Mouse (Mus musculus): ENCODE data around the gene Gm20388. TPM values are rescaled to one million over a fixed set of nuclear protein-coding genes. Genes with fewer than 3 reads are reported as not detected.

The Gm20388 gene
- total RNA-seq, 2 experiments from 2014 or later = 18.6 TPM; not detected in 1

DNA sequence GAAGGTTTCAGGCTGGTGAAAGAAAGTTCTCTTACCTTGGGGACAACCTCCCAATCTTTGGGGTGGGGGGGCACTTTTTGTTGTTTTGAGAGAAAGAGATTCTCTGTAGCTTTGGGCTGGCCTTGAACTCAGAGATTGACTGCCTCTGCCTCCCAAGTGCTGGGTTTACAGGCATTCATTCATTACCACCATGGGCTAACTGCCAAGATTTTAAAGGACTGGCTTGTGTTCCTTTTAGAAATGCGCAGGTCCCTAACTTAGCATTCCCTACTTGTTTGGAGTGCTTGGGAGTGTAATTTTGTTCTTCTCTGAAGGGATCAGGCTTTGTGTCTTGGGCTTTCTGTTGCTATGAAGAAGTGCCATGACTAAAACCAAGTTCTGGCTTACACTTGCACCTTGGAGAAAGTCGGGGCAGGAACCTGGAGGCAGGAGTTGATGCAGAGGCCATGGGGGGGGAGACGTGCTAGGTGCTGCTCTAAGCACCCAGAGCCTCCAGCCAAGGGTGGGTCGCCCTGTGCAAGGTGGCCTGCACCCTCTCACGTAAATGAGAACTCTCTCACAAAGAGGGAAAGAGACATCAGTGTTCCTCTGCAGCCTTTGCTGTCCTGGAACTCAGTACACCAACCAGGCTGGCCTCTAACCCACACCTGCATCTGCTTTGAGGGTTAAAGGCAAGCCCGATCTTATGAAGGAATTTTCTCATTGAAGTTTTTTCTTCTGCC, 3193.6 kb downstream of the Gm20388 start:
- intact Hi-C loops (cut with DNase I) = loop anchor here (2.0 kb wide), 1 partner anchor 99 kb away; no protein-coding TSS in a partner anchor
- DNase-seq (ENCODE audit: low spot score in 2 of 2) = no peak

DNA sequence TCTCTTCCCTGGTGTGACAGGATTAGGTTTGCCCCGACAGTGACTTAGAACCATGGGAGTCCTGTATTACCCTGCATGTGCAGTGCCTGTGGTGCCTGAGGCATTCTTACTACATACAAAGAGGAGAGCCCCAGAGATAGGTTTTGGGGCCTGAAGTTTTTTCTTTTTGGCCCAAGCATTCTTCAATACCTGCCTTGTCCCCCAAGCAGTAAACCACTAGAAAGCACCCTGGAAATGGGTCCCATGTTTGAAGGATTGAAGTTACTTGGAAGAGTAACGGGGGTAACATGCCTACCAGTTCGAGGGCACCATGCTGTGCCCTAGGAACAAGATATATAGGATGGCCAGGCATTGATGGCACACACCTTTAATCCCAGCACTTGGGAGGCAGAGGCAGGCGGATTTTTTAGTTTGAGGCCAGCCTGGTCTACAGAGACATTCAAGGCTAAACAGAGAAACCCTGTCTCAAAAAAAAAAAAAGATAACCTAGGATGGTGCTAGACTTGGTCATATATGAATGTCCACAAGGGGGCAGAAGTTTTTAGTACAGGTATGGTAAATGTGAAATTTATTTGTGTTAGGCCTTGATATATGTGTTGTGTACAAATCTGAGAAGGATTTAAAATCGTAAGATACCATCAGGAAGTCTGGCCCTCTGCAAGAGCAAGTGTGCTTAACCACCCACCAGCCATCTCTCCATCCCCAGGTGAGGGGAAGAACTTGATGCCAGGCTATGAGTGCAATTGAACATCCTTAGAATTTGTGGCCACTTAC, 3195.1 kb downstream of the Gm20388 start:
- intact Hi-C loops (cut with DNase I) = loop anchor here (2.0 kb wide), 1 partner anchor 97 kb away; no protein-coding TSS in a partner anchor
- peak in 1 of 2 experiments; percentile 36 for DNase-seq (ENCODE audit: low spot score in 2 of 2)

DNA sequence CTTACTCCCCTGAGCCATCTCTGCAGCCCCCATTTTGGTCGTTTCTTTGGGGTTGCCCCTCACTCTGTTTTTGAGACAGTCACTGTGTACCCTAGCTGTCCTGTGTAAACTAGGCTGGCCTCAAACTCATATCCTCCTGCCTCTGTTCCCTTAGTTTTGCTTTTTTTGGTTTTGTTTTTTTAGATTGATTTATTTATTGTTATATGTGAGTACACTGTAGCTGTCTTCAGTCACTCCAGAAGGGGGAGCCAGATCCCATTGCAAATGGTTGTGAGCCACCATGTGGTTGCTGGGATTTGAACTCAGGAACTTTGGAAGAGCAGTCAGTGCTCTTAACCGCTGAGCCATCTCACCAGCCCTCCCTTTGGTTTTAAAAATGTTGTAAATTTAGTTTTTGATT, 3195.9 kb downstream of the Gm20388 start:
- intact Hi-C loops (cut with DNase I) = no loop called here
- no peak for DNase-seq (ENCODE audit: low spot score in 2 of 2)

DNA sequence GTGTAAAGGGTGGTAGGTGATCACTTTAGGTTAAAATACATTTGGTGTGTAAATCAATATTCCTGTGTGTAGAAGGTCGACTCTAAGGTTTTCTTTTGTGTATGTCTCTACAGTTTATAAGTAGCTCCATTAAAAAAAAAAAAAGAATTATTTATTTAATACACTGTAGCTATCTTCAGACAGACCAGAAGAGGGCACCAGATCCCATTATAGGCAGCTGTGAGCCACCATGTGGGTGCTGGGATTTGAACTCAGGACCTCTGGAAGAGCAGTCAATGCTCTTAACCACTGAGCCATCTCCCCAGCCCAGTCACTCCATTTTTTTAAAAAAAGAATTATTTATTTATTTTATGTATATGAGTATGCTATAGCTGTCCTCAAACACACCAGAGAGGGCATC, 3197.4 kb downstream of the Gm20388 start:
- intact Hi-C loops (cut with DNase I) = no loop called here

DNA sequence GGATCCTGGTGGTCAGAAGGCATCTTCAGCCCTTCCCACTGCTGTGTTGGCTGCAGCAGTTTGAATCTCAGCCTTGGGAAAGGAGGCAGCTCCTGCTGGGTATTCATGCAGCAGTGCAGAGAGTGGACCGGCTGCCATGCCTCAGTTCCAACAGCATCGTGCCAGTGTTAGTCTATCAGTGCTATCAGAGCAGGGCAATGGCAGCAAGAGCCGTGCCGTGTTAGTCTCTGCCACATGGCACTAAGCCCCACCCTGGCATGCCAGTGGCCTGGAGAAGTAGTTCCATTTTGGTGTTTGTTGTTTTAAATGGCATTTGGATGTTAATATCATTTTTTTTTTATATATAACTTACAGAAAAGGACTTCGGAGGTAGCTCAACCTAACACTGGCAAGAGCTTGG, 3198.3 kb downstream of the Gm20388 start:
- DNase-seq (ENCODE audit: low spot score in 2 of 2) = no peak
- intact Hi-C loops (cut with DNase I) = no loop called here

More for the DNA sequence above, 3197.4 kb downstream of the Gm20388 start:
- no peak for DNase-seq (ENCODE audit: low spot score in 2 of 2)

DNA sequence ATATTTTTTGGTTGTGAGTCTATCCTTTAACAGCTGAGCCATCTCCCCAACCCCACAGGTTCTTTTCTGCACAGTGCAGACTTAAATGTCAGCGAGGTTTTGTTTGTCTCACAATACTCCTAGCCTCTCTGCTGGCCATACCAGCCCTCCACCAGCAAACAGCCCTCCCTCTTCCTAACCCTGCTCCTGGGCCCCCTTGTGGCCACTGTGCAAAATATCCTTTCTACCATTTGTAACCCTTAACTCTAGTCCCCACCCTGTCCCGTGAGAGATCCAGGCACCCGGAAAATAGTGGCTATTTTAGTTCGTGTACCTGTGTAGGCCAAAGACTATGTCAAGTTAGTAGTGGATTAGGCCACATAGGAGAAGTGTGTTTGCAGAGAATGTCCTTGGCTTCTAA, 3200.0 kb downstream of the Gm20388 start:
- DNase-seq (ENCODE audit: low spot score in 2 of 2) = no peak
- intact Hi-C loops (cut with DNase I) = loop anchor here (2.0 kb wide), 1 partner anchor 40 kb away; no protein-coding TSS in a partner anchor

DNA sequence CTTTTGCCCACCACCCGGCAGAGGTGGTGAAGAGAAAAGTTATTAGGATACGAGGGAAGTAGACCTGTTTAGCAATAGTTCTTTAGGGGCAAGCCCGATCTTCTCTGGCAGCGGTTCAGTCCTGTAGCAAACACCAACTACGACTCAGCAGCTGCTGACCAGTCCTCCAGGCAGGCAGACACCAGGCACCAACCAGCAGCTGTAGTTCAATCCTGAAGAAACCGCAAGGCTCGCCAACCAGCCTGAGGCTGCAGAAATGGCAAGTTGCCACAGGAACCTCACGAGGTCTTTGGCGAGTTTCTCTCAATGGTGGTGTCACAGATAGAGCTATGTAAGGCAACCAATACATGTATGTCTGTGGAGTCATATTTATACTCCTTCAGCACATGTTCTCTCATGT, 3202.3 kb downstream of the Gm20388 start:
- no peak for DNase-seq (ENCODE audit: low spot score in 2 of 2)
- intact Hi-C loops (cut with DNase I) = no loop called here

DNA sequence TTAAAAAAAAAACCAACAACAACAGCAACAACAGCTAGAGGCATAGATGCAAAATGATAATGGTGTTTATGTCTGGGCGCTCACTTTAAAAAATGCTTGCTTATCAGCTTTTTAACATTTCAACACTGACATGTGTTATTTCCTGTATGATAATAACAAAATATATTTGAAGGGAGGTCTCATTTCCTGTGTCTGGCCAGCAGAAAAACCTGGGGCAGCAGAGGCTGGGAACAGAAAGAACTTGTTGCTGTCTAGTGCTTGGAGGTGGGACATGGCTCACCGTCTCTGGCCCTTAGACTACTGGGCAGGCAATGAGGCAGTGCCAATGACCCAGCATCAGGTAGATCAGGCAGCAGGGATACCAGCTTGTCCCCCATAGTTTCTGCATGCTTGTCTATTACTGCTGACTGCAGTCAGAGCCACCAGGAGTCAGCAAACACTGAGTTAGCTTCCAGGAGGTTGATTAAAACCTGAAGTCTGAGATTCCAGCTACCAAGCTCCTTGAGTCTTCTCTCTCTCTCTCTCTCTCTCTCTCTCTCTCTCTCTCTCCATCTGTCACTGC, 3203.3 kb downstream of the Gm20388 start:
- intact Hi-C loops (cut with DNase I) = no loop called here
- DNase-seq (ENCODE audit: low spot score in 2 of 2) = no peak

DNA sequence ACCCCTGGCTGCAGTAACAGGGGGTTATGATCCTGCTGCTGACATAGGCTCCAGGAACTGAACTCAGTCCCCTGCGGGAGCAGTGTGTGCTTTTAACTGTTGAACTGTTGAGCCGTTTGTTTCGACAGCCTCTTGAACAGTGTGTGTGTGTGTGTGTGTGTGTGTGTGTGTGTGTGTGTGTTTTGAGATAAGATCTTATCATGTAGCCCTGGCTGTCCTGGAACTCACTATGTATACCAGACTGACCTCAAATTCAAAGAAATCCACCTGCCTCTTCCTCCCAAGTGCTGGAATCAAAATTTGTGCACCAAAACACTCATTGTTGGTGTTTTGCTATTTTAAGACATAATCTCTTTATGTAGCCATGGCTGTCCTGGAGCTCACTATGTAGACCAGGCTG, 3204.0 kb downstream of the Gm20388 start:
- intact Hi-C loops (cut with DNase I) = no loop called here

DNA sequence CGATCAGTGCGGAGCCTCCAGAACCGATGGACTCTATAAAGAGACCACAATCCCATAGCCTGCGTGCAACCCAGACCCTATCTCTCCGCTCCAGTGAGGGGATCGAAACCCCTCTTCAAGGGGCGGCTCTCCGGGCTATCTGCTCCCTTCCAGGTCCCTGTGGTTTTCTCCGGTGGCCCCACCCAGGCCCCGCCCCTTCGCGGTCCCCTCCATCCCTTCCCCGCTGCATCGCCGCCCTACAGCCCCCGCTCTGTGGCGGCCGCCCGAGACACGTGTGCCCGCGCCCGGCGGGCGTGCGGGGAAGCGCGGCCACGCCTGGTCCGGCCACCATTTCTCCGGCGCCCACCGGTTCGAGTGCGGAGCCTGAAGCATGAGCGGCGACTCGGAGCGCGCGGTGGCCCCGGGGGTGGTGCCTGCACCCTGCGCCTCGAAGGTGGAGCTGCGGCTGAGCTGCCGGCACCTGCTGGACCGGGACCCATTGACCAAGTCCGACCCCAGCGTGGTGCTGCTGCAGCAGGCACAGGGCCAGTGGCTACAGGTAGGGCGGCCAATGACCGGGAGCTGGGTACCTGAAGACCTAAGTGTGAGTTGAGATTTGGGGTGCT, 3206.6 kb downstream of the Gm20388 start, which contains the start of gene Cpne7:
Gene Cpne7, plus strand, starts transcription at position 248 of the 605 bp plus-strand sequence.
- intact Hi-C loops (cut with DNase I) = no loop called here
- DNase-seq (ENCODE audit: low spot score in 2 of 2) = no peak

More for the DNA sequence above, 3204.0 kb downstream of the Gm20388 start:
- no peak for DNase-seq (ENCODE audit: low spot score in 2 of 2)

DNA sequence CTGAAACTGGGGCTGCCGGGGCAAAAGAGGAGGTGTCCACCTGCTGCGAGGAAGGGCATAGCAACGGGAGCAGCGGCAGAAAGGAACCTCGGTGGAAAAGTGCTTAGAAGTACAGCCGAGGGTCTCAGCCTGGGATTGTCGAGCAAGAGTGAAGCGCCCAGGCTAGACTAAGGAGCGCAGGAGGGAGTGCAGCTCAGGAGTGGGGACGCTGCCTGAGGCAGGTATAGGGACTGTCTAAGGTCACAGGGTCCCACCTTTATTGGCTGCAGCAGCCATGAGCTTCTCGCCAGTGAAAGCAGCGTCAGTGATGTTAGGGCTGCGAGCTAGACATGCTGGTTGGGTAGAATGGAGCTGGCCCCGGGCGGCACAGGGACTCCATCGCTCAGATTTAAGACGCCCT, 3207.1 kb downstream of the Gm20388 start:
- intact Hi-C loops (cut with DNase I) = no loop called here
- no peak for DNase-seq (ENCODE audit: low spot score in 2 of 2)

DNA sequence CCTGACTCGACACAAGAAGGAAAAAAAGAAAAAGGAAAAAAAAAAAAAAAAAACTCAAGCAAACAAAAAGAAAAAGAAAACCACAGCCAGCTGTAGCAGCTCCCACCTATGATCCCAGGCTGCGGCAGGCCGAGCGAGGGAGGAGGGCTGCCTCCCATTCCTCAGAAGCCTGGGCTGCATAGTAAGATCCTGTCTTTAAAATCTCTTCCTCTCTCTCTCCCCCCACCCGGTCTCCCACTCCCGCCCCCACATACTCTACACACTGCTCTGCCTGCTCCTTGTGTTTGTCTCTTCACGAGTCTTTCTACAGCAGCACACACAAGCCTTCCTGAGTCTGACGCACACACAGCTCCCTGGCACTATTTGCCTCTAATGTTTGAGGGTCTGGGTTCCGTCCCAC, 3211.4 kb downstream of the Gm20388 start:
- DNase-seq (ENCODE audit: low spot score in 2 of 2) = no peak
- intact Hi-C loops (cut with DNase I) = no loop called here

DNA sequence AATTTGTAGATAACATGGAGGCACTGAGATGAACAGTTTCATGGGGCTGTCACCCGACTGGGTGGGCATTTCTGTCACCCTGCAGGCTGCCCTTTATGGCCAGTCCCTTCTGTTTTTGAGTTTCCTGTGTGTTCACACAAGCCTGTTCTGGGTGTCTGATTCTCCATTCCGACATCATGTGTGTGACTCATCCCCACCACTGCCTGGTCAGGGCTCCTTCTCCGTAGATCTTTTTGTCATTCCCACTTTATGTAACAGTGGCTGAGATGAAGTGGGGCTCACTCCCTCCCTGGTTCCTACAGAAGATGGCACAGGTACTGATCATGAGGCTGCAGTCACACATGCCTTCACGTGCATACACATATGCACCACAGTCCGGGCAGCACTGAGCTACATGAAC, 3212.0 kb downstream of the Gm20388 start:
- intact Hi-C loops (cut with DNase I) = no loop called here
- peak in 1 of 2 experiments; percentile 64 for DNase-seq (ENCODE audit: low spot score in 2 of 2)

DNA sequence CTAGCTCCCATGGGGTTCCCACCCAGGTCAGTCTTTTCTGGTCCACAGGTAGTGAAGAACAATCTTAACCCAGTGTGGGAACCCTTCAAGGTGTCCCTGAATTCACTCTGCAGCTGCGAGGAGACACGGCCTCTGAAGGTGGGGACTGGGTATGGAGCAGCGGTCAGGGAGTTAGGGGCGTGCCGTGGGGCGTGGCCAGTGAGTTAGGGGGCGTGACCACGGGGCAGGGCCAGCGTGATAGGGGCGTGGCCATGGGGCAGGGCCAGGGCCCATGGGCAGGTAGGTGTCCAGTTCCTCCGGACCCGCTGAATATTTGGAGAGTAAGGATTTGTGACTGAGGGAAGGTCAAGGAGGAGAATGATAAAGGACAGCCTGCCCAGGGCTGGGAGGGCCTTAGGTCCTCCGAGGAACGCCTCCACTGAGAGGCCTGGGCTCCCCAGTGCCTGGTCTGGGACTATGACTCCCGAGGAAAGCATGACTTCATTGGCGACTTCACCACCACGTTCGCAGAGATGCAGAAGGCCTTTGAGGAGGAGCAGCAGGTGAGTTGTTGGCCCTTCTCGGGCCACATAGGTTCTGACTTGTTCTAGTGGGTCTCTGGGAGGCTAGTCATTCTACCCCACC, 3215.7 kb downstream of the Gm20388 start:
- intact Hi-C loops (cut with DNase I) = no loop called here
- DNase-seq (ENCODE audit: low spot score in 2 of 2) = no peak

DNA sequence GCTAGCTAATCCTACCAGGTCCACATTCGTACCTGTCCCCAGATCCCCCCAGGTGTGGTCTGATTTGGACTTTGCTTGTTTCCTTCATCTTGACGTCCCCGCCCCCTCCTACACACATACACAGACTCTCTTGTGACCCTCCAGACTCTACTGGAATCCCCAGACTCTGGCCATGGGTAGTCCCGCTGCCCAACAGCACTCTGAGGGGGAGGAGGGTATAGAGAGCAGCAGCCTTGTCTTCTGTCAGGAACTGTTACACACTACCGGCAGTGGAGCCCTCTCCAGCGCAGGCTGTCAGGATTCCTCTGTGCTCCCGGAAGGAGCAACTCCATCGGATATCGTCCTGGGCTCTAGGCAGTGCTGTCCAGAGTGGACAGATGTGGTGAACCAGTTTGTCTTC, 3220.4 kb downstream of the Gm20388 start:
- no peak for DNase-seq (ENCODE audit: low spot score in 2 of 2)
- intact Hi-C loops (cut with DNase I) = no loop called here

DNA sequence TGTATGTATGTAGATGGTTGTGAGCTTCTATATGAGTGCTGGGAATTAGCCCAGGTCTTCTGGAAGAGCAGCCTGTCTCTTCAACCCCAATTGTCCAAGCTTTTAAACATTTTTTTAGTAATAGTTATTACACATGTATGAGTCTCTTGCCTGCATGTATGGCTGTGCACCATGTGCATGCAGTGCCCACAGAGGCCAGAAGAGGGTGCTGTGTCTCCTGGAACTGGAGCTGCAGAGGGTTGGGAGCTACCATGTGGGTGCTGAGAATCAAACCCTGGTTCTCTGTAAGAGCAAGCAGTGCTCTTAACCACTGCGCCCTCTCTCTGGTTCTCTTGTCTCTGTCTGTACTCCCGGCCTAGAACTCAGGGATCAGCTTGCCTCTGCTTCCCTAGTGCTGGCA, 3222.3 kb downstream of the Gm20388 start:
- intact Hi-C loops (cut with DNase I) = no loop called here

DNA sequence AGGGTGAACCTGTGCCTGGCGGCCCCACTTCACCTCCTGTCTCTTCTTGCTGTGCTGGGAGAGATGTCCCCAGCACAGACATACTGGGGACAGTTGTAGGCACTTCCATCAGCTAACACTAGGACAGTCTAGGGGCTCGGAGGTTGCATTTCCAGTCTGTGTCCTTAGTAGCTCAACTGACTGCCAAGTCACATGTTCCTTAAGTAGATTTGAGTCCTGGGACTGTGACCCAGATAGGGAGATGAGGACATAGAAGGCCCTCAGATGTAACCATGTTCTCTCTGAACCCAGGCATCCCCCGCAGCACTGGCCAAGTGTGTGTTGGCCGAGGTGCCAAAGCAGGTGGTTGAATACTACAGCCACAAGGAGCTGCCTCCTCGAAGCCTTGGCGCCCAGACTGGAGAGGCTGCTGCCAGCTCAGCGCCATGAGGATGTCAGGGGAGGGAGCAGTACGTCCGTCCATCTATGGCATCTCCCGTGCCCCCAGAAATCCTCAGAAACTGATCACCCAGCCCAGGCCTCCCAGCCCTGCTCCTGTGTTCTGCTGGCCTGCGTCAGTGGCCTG, 3223.6 kb downstream of the Gm20388 start:
- no peak for DNase-seq (ENCODE audit: low spot score in 2 of 2)

More for the DNA sequence above, 3222.3 kb downstream of the Gm20388 start:
- no peak for DNase-seq (ENCODE audit: low spot score in 2 of 2)

DNA sequence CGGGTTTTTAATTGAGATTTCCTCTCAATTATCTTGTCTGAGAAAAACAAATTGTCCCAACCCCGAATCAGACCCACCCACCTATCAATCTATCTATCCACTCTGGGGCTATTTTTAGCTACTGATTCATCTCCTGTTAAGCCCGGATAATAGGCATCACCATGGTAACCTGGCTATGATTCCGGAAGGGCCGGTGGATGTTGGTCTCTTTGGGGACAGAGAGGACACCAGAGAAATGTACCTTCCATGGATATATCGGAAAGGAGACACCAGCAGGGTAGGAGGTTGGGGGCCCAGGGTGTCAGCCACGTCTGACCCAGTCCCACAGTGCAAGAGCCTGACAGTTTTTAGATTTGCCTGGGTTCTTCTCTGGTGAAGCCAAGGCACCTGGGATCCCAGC, 3224.8 kb downstream of the Gm20388 start:
- peak in 1 of 2 experiments; percentile 28 for DNase-seq (ENCODE audit: low spot score in 2 of 2)
- intact Hi-C loops (cut with DNase I) = loop anchor here (5.0 kb wide), 2 partner anchors 67 to 217 kb away; no protein-coding TSS in a partner anchor

More for the DNA sequence above, 3223.6 kb downstream of the Gm20388 start:
- intact Hi-C loops (cut with DNase I) = no loop called here

DNA sequence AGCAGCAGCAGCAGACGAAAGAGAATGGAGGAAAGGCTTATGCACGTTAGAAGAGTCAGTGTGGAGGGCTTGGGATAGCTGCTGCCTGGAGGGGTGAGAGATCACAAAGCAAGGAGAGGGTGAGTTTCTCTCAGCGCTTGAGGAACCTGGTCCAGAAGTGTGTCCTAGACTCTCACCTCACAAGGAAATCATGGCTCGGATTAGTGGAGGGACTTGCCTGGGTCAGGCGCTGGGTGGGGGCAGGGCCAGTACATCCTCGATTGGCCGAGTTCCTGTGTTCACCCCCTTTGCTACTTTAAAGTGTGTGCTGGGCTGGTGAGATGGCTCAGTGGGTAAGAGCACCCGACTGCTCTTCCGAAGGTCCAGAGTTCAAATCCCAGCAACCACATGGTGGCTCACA, 3225.2 kb downstream of the Gm20388 start:
- intact Hi-C loops (cut with DNase I) = loop anchor here (5.0 kb wide), 2 partner anchors 66 to 216 kb away; no protein-coding TSS in a partner anchor
- no peak for DNase-seq (ENCODE audit: low spot score in 2 of 2)
